Mouse (Mus musculus): ENCODE measurements around the gene Il27ra.

- TF ChIP-seq ZNF384 (IDR thresholded peaks at IDR 0.05; ENCODE audit: low read depth, low read length), result no peak
- peak; percentile 20; the same call in 1 of the 2 replicates for TF ChIP-seq ZC3H11A (IDR thresholded peaks at IDR 0.05; ENCODE audit: borderline replicate concordance, low read depth, low read length)
- TF ChIP-seq CHD2 (IDR thresholded peaks at IDR 0.05; ENCODE audit: low read depth, low read length), result no peak
Measured at GRCm38 (mm10) chr8:84053229-84053628, 10.8 kb upstream of the Il27ra start.

All from ES-E14 (cell line).